Mouse (Mus musculus): ENCODE results near the gene Krtap17-1. TPM values are rescaled to one million over a fixed set of nuclear protein-coding genes. Genes with fewer than 3 reads are reported as not detected.

Gene Krtap17-1
- not detected in 2 replicates for total RNA-seq (2012; rRNA removed)

DNA sequence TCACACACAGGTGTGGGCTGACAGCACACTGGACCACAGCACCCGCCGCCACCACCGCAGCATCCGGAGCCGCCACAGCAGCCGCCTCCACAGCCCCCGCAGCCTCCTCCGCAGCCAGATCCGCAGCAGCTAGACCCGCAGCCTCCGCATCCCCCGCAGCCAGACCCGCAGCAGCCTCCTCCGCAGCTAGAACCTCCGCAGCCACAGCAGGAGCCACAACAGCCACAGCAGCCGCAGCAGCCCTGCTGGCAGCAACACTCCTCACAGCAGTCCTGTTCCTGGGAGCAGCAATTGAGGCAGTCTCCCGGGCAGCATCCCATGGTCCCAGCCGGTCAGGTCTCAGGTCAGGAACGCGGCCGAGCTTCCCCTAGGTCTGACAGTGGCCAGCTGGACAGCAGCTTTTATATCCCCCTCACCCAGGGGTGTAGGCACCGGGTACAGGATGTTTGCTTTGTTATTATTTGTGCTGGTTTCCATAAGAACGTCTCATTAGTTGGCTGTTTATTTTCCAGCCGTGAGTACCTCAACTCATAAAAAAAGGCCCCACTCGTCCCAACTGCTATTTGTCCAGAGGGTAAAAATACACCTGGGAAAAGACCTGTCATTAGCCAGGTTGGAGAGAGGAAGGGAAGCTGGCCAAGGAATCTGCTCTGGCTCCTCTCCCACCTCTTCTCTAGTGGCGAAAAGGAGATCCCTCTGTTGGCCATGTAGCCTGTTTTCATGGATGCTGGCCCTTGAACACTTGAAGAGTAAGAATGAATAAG, at the start of gene Krtap17-1:
Krtap17-1 (minus strand) TSS at position 375 of the 764 bp plus-strand sequence.
- H3K9me3 ChIP-seq (ENCODE audit: control insufficient read depth, insufficient read depth, low read depth, low read length) = no peaks in the 10 kb centered on the region
- H3K4me3 ChIP-seq (ENCODE audit: insufficient read depth in 1 of 2, low read depth in 1 of 2, low read length in 2 of 2, poor library complexity in 1 of 2, severe bottlenecking in 1 of 2) = peak within 1 kb of the TSS; percentile 32 to 62; a peak in 3 of 4 replicates
- DNase-seq (ENCODE audit: low read depth, low spot score) = no peak
- H3K4me1 ChIP-seq (ENCODE audit: control insufficient read depth in 2 of 2, insufficient read depth in 2 of 2, low read length in 2 of 2, poor library complexity in 1 of 2) = no peaks in the 10 kb centered on the region
- TF ChIP-seq ZC3H11A (IDR thresholded peaks at IDR 0.05; ENCODE audit: borderline replicate concordance, low read depth, low read length) (no peak), HCFC1 (IDR thresholded peaks at IDR 0.05; ENCODE audit: borderline replicate concordance, insufficient read depth, low read length) (no peak), ZNF384 (IDR thresholded peaks at IDR 0.05; ENCODE audit: low read depth, low read length) (no peak), CHD2 (IDR thresholded peaks at IDR 0.05; ENCODE audit: low read depth, low read length) (no peak), MAFK (IDR thresholded peaks at IDR 0.05; ENCODE audit: insufficient read depth, low read depth, low read length) (no peak)
- no peaks in the 10 kb centered on the region for H3K36me3 ChIP-seq (ENCODE audit: control insufficient read depth, insufficient read depth, low read length, poor library complexity, severe bottlenecking)
- in situ Hi-C loops (cut with MboI; ENCODE audit: low sequenced_read_pairs in 2 of 2, unreplicated experiment in 2 of 2) = no loop called here
- peak within 1 kb of the TSS; percentile 44; the same call in 1 of the 2 replicates for H3K9ac ChIP-seq (ENCODE audit: insufficient read depth, low read depth, low read length, poor library complexity, severe bottlenecking)
- no peak within 1 kb of the TSS for H3K27ac ChIP-seq (ENCODE audit: insufficient read depth, low read depth, low read length, poor library complexity, severe bottlenecking)

DNA sequence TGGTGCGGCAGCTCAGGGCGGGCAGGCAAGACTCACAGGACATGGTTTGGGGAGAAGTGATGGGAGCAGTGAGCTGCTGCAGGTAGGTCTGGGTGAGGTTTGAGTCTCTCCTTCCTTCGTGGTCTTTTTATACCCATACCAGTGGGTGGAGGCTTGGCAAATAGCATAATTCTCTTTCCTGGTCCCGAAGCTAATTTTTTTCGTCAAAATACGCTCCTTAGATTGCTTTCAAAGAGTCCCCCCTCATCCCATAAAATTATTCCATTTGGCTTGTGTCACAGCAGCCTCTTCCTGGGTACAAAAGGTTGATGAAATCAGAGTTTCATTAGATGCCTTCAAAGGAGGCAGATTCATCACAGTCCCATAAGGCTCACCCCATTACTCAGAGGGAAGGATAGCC, 47.7 kb upstream of the Krtap17-1 start, which contains the start of gene Krt34:
Krt34 (minus strand) TSS at position 101 of the 400 bp plus-strand sequence.
- Histone ChIP-seq H3K4me3 (ENCODE audit: insufficient read depth in 1 of 2, low read depth in 1 of 2, low read length in 2 of 2, poor library complexity in 1 of 2, severe bottlenecking in 1 of 2) (no peak within 1 kb of the TSS), H3K9me3 (ENCODE audit: control insufficient read depth, insufficient read depth, low read depth, low read length) (no peaks in the 10 kb centered on the region), H3K27ac (ENCODE audit: insufficient read depth, low read depth, low read length, poor library complexity, severe bottlenecking) (no peak within 1 kb of the TSS), H3K36me3 (ENCODE audit: control insufficient read depth, insufficient read depth, low read length, poor library complexity, severe bottlenecking) (no peaks in the 10 kb centered on the region), H3K9ac (ENCODE audit: insufficient read depth, low read depth, low read length, poor library complexity, severe bottlenecking) (no peak within 1 kb of the TSS), H3K4me1 (ENCODE audit: control insufficient read depth in 2 of 2, insufficient read depth in 2 of 2, low read length in 2 of 2, poor library complexity in 1 of 2) (no peaks in the 10 kb centered on the region)
- no peak for DNase-seq (ENCODE audit: low read depth, low spot score)
- in situ Hi-C loops (cut with MboI; ENCODE audit: low sequenced_read_pairs in 2 of 2, unreplicated experiment in 2 of 2) = no loop called here
- TF ChIP-seq MAFK (IDR thresholded peaks at IDR 0.05; ENCODE audit: insufficient read depth, low read depth, low read length) = no peak
- TF ChIP-seq HCFC1 (IDR thresholded peaks at IDR 0.05; ENCODE audit: borderline replicate concordance, insufficient read depth, low read length) = no peak
- TF ChIP-seq ZC3H11A (IDR thresholded peaks at IDR 0.05; ENCODE audit: borderline replicate concordance, low read depth, low read length) = no peak
- no peak for TF ChIP-seq ZNF384 (IDR thresholded peaks at IDR 0.05; ENCODE audit: low read depth, low read length)
- TF ChIP-seq CHD2 (IDR thresholded peaks at IDR 0.05; ENCODE audit: low read depth, low read length) = no peak

DNA sequence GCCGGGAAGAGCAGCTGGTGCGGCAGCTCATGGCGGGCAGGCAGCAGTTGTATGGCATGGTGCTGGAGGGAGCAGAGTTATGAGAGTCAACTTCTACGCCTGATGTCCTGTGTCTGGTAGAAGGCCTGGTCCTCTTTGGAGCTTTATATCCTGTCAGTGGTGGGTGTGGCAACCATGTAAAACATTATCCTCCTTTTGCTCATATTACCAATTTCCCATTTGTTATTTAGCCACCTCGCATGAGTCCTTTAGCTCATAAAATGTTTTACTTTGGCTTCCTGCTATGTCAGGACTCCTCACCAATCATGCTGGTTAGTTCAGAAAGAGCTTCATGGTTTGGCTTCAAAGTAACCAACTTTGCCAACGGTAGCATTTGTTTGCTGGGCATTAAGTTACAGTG, 36.0 kb upstream of the Krtap17-1 start, which contains the start of gene Krt33b:
Krt33b (minus strand) TSS at position 101 of the 400 bp plus-strand sequence.
- Histone ChIP-seq H3K27ac (ENCODE audit: insufficient read depth, low read depth, low read length, poor library complexity, severe bottlenecking) (no peak within 1 kb of the TSS), H3K4me1 (ENCODE audit: control insufficient read depth in 2 of 2, insufficient read depth in 2 of 2, low read length in 2 of 2, poor library complexity in 1 of 2) (no peaks in the 10 kb centered on the region), H3K36me3 (ENCODE audit: control insufficient read depth, insufficient read depth, low read length, poor library complexity, severe bottlenecking) (no peaks in the 10 kb centered on the region), H3K4me3 (ENCODE audit: insufficient read depth in 1 of 2, low read depth in 1 of 2, low read length in 2 of 2, poor library complexity in 1 of 2, severe bottlenecking in 1 of 2) (no peak within 1 kb of the TSS), H3K9ac (ENCODE audit: insufficient read depth, low read depth, low read length, poor library complexity, severe bottlenecking) (no peak within 1 kb of the TSS), H3K9me3 (ENCODE audit: control insufficient read depth, insufficient read depth, low read depth, low read length) (no peaks in the 10 kb centered on the region)
- no peak for TF ChIP-seq ZC3H11A (IDR thresholded peaks at IDR 0.05; ENCODE audit: borderline replicate concordance, low read depth, low read length)
- no peak for TF ChIP-seq HCFC1 (IDR thresholded peaks at IDR 0.05; ENCODE audit: borderline replicate concordance, insufficient read depth, low read length)
- TF ChIP-seq MAFK (IDR thresholded peaks at IDR 0.05; ENCODE audit: insufficient read depth, low read depth, low read length) = no peak
- TF ChIP-seq ZNF384 (IDR thresholded peaks at IDR 0.05; ENCODE audit: low read depth, low read length) = no peak
- no peak for TF ChIP-seq CHD2 (IDR thresholded peaks at IDR 0.05; ENCODE audit: low read depth, low read length)
- in situ Hi-C loops (cut with MboI; ENCODE audit: low sequenced_read_pairs in 2 of 2, unreplicated experiment in 2 of 2) = no loop called here
- no peak for DNase-seq (ENCODE audit: low read depth, low spot score)

DNA sequence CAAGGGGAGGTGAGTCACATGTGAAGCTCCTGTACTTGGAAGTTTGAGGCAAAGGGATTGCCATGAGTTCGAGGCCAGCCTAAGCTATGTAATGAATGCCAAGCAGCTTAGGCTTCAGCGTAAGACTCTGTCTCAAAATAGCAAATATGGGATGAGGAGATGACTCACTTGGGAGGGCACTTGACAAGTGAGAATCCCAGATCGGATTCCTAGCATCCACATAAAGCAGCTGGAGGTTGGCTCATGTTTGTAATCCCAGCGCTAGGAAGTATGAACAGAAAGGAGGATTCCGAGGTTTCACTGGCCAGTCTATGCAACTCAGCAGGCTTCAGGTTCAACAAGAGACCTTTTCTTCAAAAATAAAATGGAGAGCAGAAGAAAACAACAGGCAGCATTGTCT, 27.6 kb upstream of the Krtap17-1 start:
- in situ Hi-C loops (cut with MboI; ENCODE audit: low sequenced_read_pairs in 2 of 2, unreplicated experiment in 2 of 2) = no loop called here
- no peaks in the 10 kb centered on the region for H3K9me3 ChIP-seq (ENCODE audit: control insufficient read depth, insufficient read depth, low read depth, low read length)
- TF ChIP-seq HCFC1 (IDR thresholded peaks at IDR 0.05; ENCODE audit: borderline replicate concordance, insufficient read depth, low read length) = no peak
- no peak for TF ChIP-seq MAFK (IDR thresholded peaks at IDR 0.05; ENCODE audit: insufficient read depth, low read depth, low read length)
- no peak for TF ChIP-seq ZC3H11A (IDR thresholded peaks at IDR 0.05; ENCODE audit: borderline replicate concordance, low read depth, low read length)
- no peak for TF ChIP-seq CHD2 (IDR thresholded peaks at IDR 0.05; ENCODE audit: low read depth, low read length)

More for the DNA sequence above, 27.6 kb upstream of the Krtap17-1 start:
- no peak for DNase-seq (ENCODE audit: low read depth, low spot score)
- no peaks in the 10 kb centered on the region for H3K4me1 ChIP-seq (ENCODE audit: control insufficient read depth in 2 of 2, insufficient read depth in 2 of 2, low read length in 2 of 2, poor library complexity in 1 of 2)
- no peak overlapping the region for H3K27ac ChIP-seq (ENCODE audit: insufficient read depth, low read depth, low read length, poor library complexity, severe bottlenecking)
- H3K36me3 ChIP-seq (ENCODE audit: control insufficient read depth, insufficient read depth, low read length, poor library complexity, severe bottlenecking) = no peaks in the 10 kb centered on the region
- H3K9ac ChIP-seq (ENCODE audit: insufficient read depth, low read depth, low read length, poor library complexity, severe bottlenecking) = no peak overlapping the region
- H3K4me3 ChIP-seq (ENCODE audit: insufficient read depth in 1 of 2, low read depth in 1 of 2, low read length in 2 of 2, poor library complexity in 1 of 2, severe bottlenecking in 1 of 2) = no peak overlapping the region

All from ES-E14 (cell line).